Mouse (Mus musculus): ENCODE measurements around the gene Calml3.

DNA sequence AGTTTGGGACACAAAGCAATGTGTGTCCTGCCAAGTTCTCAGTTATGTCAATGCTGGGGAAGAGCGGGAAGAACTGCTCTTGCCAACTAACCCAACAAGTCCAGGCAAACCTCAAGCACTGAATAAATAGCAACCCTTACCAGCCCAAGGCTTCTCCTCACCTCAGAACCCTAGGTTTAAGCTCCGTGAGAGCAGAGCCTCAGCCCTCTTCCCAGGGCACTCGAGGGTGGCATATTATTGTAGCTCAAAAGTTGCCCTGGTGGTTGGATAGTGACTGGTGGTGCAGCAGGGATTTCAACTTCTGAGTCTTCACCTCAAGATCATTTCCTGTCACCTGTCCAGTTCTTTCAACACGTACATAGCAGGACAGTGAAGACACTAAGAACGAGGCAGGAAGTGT lies 27.4 kb upstream of the Calml3 start:
- no peak for TF ChIP-seq POLR2A (IDR thresholded peaks at IDR 0.05; ENCODE audit: borderline replicate concordance, extremely low read depth, low read depth, low read length)
- no peak for TF ChIP-seq CTCF (IDR thresholded peaks at IDR 0.05; ENCODE audit: insufficient read depth, low read length)
